Mouse (Mus musculus): ENCODE results near the gene Xpo6.

DNA sequence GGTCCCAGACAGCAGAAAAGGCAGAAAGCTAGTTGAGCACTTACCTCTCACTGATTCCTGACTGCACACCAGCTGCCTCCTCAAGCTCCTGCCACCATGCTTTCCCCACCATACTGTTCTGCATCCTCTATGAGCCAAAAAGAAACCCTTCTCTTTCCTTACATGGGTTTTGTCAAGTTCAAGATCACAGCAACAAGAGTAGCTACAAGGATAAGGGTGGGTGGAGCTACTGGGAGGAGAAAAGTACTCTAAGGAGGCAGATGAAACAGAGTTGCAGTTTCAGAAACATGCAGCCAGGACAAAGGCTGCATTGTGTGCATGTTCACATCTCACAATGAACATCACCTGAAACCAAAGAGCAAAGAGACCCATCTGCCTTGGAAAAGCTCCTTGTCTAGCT lies 18.8 kb downstream of the Xpo6 start:
- no peak for TF ChIP-seq POLR2A (IDR thresholded peaks at IDR 0.05; ENCODE audit: extremely low read depth, insufficient read depth, low read length)
- TF ChIP-seq CTCF (IDR thresholded peaks at IDR 0.05; ENCODE audit: low read depth, low read length), result no peak
